Mouse (Mus musculus) MEL (cell line): Measurements from ENCODE around the gene Sumf1.

Experiments
- CTCF ChIP-seq, 3 experiments: IDR thresholded peaks in 2 of 3; conservative IDR thresholded peaks in 1 of 3; 2 replicates each; pipeline ENCODE4 v1.5.1; 2011 to 2012; ENCODE audit warnings: low read length in 3 of 3, low read depth in 2 of 3, mild to moderate bottlenecking in 2 of 3, improper control_type of control experiment in 1 of 3, inconsistent platforms in 1 of 3, mixed read lengths in 1 of 3, moderate library complexity in 1 of 3; ENCODE audit not compliant: control insufficient read depth in 1 of 3, insufficient read depth in 1 of 3, poor library complexity in 1 of 3, severe bottlenecking in 1 of 3
- EP300 ChIP-seq, 2 experiments: IDR thresholded peaks; 2 replicates each; pipeline ENCODE4 v1.6.1; 2011; ENCODE audit warnings: improper control_type of control experiment in 2 of 2, low read length in 2 of 2, low read depth in 1 of 2, mild to moderate bottlenecking in 1 of 2
- MAFK ChIP-seq: IDR thresholded peaks from 2 replicates; pipeline ENCODE4 v1.6.1; 2011; ENCODE audit warnings: low read depth, mild to moderate bottlenecking, low read length, improper control_type of control experiment, borderline replicate concordance
- POLR2A ChIP-seq, 2 experiments: IDR thresholded peaks; 2 replicates each; pipeline ENCODE4 v1.6.1; 2011 to 2012; ENCODE audit warnings: low read length in 2 of 2, mild to moderate bottlenecking in 2 of 2, control low read depth in 1 of 2, improper control_type of control experiment in 1 of 2, low read depth in 1 of 2, moderate library complexity in 1 of 2; ENCODE audit not compliant: control insufficient read depth in 1 of 2, insufficient read depth in 1 of 2, poor library complexity in 1 of 2
- RCOR1 ChIP-seq: IDR thresholded peaks from 2 replicates; pipeline ENCODE4 v1.6.1; 2012; ENCODE audit warnings: low read depth, mild to moderate bottlenecking, inconsistent platforms, low read length, improper control_type of control experiment
- TCF12 ChIP-seq: IDR thresholded peaks from 2 replicates; pipeline ENCODE4 v1.6.1; 2014; ENCODE audit warnings: low read depth, mild to moderate bottlenecking, inconsistent platforms, low read length, improper control_type of control experiment, moderate library complexity

GRCm38 (mm10) chr6:108169466-108169865 is 15.9 kb downstream of the Sumf1 start:
- no peak for TF ChIP-seq POLR2A (IDR thresholded peaks at IDR 0.05; ENCODE audit: control insufficient read depth in 1 of 2, insufficient read depth in 1 of 2, low read depth in 1 of 2, low read length in 2 of 2, poor library complexity in 1 of 2)
- TF ChIP-seq EP300 (IDR thresholded peaks at IDR 0.05; ENCODE audit: low read depth in 1 of 2, low read length in 2 of 2) = no peak
- no peak for TF ChIP-seq CTCF (IDR thresholded peaks at IDR 0.05 in 2 of 3, conservative IDR thresholded peaks at IDR 0.05 in 1 of 3; ENCODE audit: control insufficient read depth in 1 of 3, insufficient read depth in 1 of 3, low read depth in 2 of 3, low read length in 3 of 3, poor library complexity in 1 of 3, severe bottlenecking in 1 of 3)
- no peak for TF ChIP-seq TCF12
- no peak for TF ChIP-seq RCOR1
- TF ChIP-seq MAFK = no peak
